Mouse (Mus musculus): ENCODE measurements around the gene Aven. TPM values are rescaled to one million over a fixed set of nuclear protein-coding genes. Genes with fewer than 3 reads are reported as not detected.
"Not testable (repeated sequence)": the region's sequence is repeated elsewhere in the genome, so short reads cannot be mapped to it uniquely, and the experiment has no call there.

Gene Aven
- 2.8 and 3.5 TPM in 2 replicates for polyA plus RNA-seq (2015; fragmentation: Nextera tagmentation; extraction: Ambion mirVana)

GRCm38 (mm10) chr2:112492856-112493538 lies at the start of gene Aven:
Aven (plus strand) TSS chr2:112492964.
- peak; percentile 94 for ATAC-seq (ENCODE audit: insufficient read depth, low FRiP score)
- 0% methylated on average over 57 of the region's 87 CpGs for WGBS
- peak within 1 kb of the TSS; percentile 80 for H3K4me2 ChIP-seq (ENCODE audit: low read depth, low read length)

GRCm38 (mm10) chr2:112443491-112443890 lies 49.3 kb upstream of the Aven start:
- H3K36me3 ChIP-seq (ENCODE audit: control insufficient read depth, insufficient read depth, low read length): no peaks in the 10 kb centered on the region
- no peaks in the 10 kb centered on the region for H3K9me3 ChIP-seq (replicated peaks; ENCODE audit: control insufficient read depth, low read length)
- ATAC-seq (ENCODE audit: insufficient read depth, low FRiP score): no peak
- H3K27me3 ChIP-seq (ENCODE audit: control insufficient read depth, insufficient read depth, low read length): no peaks in the 10 kb centered on the region
- WGBS: 70% methylated on average over 2 of the region's 2 CpGs
- H3K27ac ChIP-seq (ENCODE audit: low read length): no peak overlapping the region
- H3K4me3 ChIP-seq (replicated peaks; ENCODE audit: low read length): no peak overlapping the region
- H3K9ac ChIP-seq (ENCODE audit: low read length): no peak overlapping the region
- H3K4me2 ChIP-seq (ENCODE audit: low read depth, low read length): no peak overlapping the region
- no peaks in the 10 kb centered on the region for H3K4me1 ChIP-seq (ENCODE audit: control insufficient read depth, insufficient read depth, low read length)

More at GRCm38 (mm10) chr2:112492856-112493538, at the start of gene Aven:
- Histone ChIP-seq H3K36me3 (ENCODE audit: control insufficient read depth, insufficient read depth, low read length) (no peaks in the 10 kb centered on the region), H3K4me3 (replicated peaks; ENCODE audit: low read length) (peak within 1 kb of the TSS; percentile 81), H3K9ac (ENCODE audit: low read length) (peak within 1 kb of the TSS; percentile 100), H3K27ac (ENCODE audit: low read length) (peak within 1 kb of the TSS; percentile 99), H3K4me1 (ENCODE audit: control insufficient read depth, insufficient read depth, low read length) (peaks cover 15% of the 10 kb centered on the region), H3K9me3 (replicated peaks; ENCODE audit: control insufficient read depth, low read length) (no peaks in the 10 kb centered on the region), H3K27me3 (ENCODE audit: control insufficient read depth, insufficient read depth, low read length) (no peaks in the 10 kb centered on the region)

GRCm38 (mm10) chr2:112445511-112445910 lies 47.3 kb upstream of the Aven start:
- no peak for ATAC-seq (ENCODE audit: insufficient read depth, low FRiP score)
- H3K4me3 ChIP-seq (replicated peaks; ENCODE audit: low read length): no peak overlapping the region
- no peak overlapping the region for H3K9ac ChIP-seq (ENCODE audit: low read length)

GRCm38 (mm10) chr2:112448046-112448445 lies 44.7 kb upstream of the Aven start:
- not testable (repeated sequence) for H3K27ac ChIP-seq (ENCODE audit: low read length); H3K27me3 ChIP-seq (ENCODE audit: control insufficient read depth, insufficient read depth, low read length); H3K9ac ChIP-seq (ENCODE audit: low read length); H3K9me3 ChIP-seq (replicated peaks; ENCODE audit: control insufficient read depth, low read length); H3K4me3 ChIP-seq (replicated peaks; ENCODE audit: low read length); ATAC-seq (ENCODE audit: insufficient read depth, low FRiP score); H3K4me2 ChIP-seq (ENCODE audit: low read depth, low read length); H3K36me3 ChIP-seq (ENCODE audit: control insufficient read depth, insufficient read depth, low read length); H3K4me1 ChIP-seq (ENCODE audit: control insufficient read depth, insufficient read depth, low read length)
- WGBS: 71% methylated on average over 4 of the region's 4 CpGs

More at GRCm38 (mm10) chr2:112445511-112445910, 47.3 kb upstream of the Aven start:
- H3K4me2 ChIP-seq (ENCODE audit: low read depth, low read length): no peak overlapping the region
- H3K9me3 ChIP-seq (replicated peaks; ENCODE audit: control insufficient read depth, low read length): no peaks in the 10 kb centered on the region
- no peaks in the 10 kb centered on the region for H3K27me3 ChIP-seq (ENCODE audit: control insufficient read depth, insufficient read depth, low read length)
- no peak overlapping the region for H3K27ac ChIP-seq (ENCODE audit: low read length)
- H3K4me1 ChIP-seq (ENCODE audit: control insufficient read depth, insufficient read depth, low read length): no peaks in the 10 kb centered on the region
- no peaks in the 10 kb centered on the region for H3K36me3 ChIP-seq (ENCODE audit: control insufficient read depth, insufficient read depth, low read length)

- H3K4me1 ChIP-seq (ENCODE audit: control insufficient read depth, insufficient read depth, low read length): no peaks in the 10 kb centered on the region
- no peak overlapping the region for H3K27ac ChIP-seq (ENCODE audit: low read length)
- no peak overlapping the region for H3K9ac ChIP-seq (ENCODE audit: low read length)
- H3K27me3 ChIP-seq (ENCODE audit: control insufficient read depth, insufficient read depth, low read length): no peaks in the 10 kb centered on the region
- no peaks in the 10 kb centered on the region for H3K36me3 ChIP-seq (ENCODE audit: control insufficient read depth, insufficient read depth, low read length)
- no peak overlapping the region for H3K4me3 ChIP-seq (replicated peaks; ENCODE audit: low read length)
- no peak for ATAC-seq (ENCODE audit: insufficient read depth, low FRiP score)
- no peak overlapping the region for H3K4me2 ChIP-seq (ENCODE audit: low read depth, low read length)
- no peaks in the 10 kb centered on the region for H3K9me3 ChIP-seq (replicated peaks; ENCODE audit: control insufficient read depth, low read length)
Observed at GRCm38 (mm10) chr2:112448510-112449059, 44.2 kb upstream of the Aven start.

- Histone ChIP-seq H3K9ac (ENCODE audit: low read length) (no peak overlapping the region), H3K4me2 (ENCODE audit: low read depth, low read length) (no peak overlapping the region), H3K9me3 (replicated peaks; ENCODE audit: control insufficient read depth, low read length) (no peaks in the 10 kb centered on the region), H3K27me3 (ENCODE audit: control insufficient read depth, insufficient read depth, low read length) (no peaks in the 10 kb centered on the region), H3K27ac (ENCODE audit: low read length) (no peak overlapping the region), H3K4me3 (replicated peaks; ENCODE audit: low read length) (no peak overlapping the region), H3K4me1 (ENCODE audit: control insufficient read depth, insufficient read depth, low read length) (no peaks in the 10 kb centered on the region), H3K36me3 (ENCODE audit: control insufficient read depth, insufficient read depth, low read length) (no peaks in the 10 kb centered on the region)
- no peak for ATAC-seq (ENCODE audit: insufficient read depth, low FRiP score)
- WGBS: 33% methylated on average over 4 of the region's 4 CpGs
Observed at GRCm38 (mm10) chr2:112449597-112450296, 43.0 kb upstream of the Aven start.

GRCm38 (mm10) chr2:112452513-112452912 lies 40.3 kb upstream of the Aven start:
- H3K4me3 ChIP-seq (replicated peaks; ENCODE audit: low read length); H3K4me2 ChIP-seq (ENCODE audit: low read depth, low read length); ATAC-seq (ENCODE audit: insufficient read depth, low FRiP score); H3K27ac ChIP-seq (ENCODE audit: low read length); H3K36me3 ChIP-seq (ENCODE audit: control insufficient read depth, insufficient read depth, low read length); H3K9me3 ChIP-seq (replicated peaks; ENCODE audit: control insufficient read depth, low read length); H3K9ac ChIP-seq (ENCODE audit: low read length); H3K27me3 ChIP-seq (ENCODE audit: control insufficient read depth, insufficient read depth, low read length); H3K4me1 ChIP-seq (ENCODE audit: control insufficient read depth, insufficient read depth, low read length): not testable (repeated sequence)

GRCm38 (mm10) chr2:112454125-112454861 lies 38.5 kb upstream of the Aven start:
- no peaks in the 10 kb centered on the region for H3K27me3 ChIP-seq (ENCODE audit: control insufficient read depth, insufficient read depth, low read length)
- peak; percentile 73; the same call in 1 of the 2 replicates for ATAC-seq (ENCODE audit: insufficient read depth, low FRiP score)
- peak overlapping the region; percentile 53; the same call in 1 of the 2 replicates for H3K27ac ChIP-seq (ENCODE audit: low read length)
- no peaks in the 10 kb centered on the region for H3K36me3 ChIP-seq (ENCODE audit: control insufficient read depth, insufficient read depth, low read length)
- WGBS: 25% methylated on average over 17 of the region's 17 CpGs
- H3K4me2 ChIP-seq (ENCODE audit: low read depth, low read length): peak overlapping the region; percentile 76
- peak overlapping the region; percentile 84 for H3K9ac ChIP-seq (ENCODE audit: low read length)
- H3K4me1 ChIP-seq (ENCODE audit: control insufficient read depth, insufficient read depth, low read length): peaks cover 2% of the 10 kb centered on the region; the same call in 1 of the 2 replicates
- no peaks in the 10 kb centered on the region for H3K9me3 ChIP-seq (replicated peaks; ENCODE audit: control insufficient read depth, low read length)
- peak overlapping the region; percentile 95 for H3K4me3 ChIP-seq (replicated peaks; ENCODE audit: low read length)
